Mouse (Mus musculus) liver, embryonic 12.5 days (tissue): ENCODE measurements around the gene Vipas39. TPM values are rescaled to one million over a fixed set of nuclear protein-coding genes. Genes with fewer than 3 reads are reported as not detected.
A peak's percentile ranks its signal among the peaks of the same experiment; 100 is the strongest.
"Not testable (repeated sequence)": the region's sequence is repeated elsewhere in the genome, so short reads cannot be mapped to it uniquely, and the experiment has no call there.

Experiments
- ATAC-seq: fragments of 200-750 bp; cut with Nextera tagmentation; 2 replicates; pipeline ENCODE4 v1.8.0; 2017; ENCODE audit warnings: moderate number of reproducible peaks, mild to moderate bottlenecking, moderate library complexity
- H3K27ac ChIP-seq: fragments of 300-500 bp; sonication (generic); 2 replicates; pipeline ENCODE4 v1.5.1; 2016; ENCODE audit warnings: mild to moderate bottlenecking
- H3K27me3 ChIP-seq: fragments of 300-500 bp; sonication (generic); replicated peaks from 2 replicates; pipeline ENCODE4 v1.6.1; 2016; ENCODE audit warnings: mild to moderate bottlenecking, moderate library complexity
- H3K36me3 ChIP-seq: fragments of 300-500 bp; sonication (generic); 2 replicates; pipeline ENCODE4 v1.6.1; 2016; ENCODE audit warnings: mild to moderate bottlenecking, moderate library complexity
- H3K4me1 ChIP-seq: fragments of 300-500 bp; sonication (generic); 2 replicates; pipeline ENCODE4 v1.6.1; 2016
- H3K4me2 ChIP-seq: fragments of 300-500 bp; sonication (generic); 2 replicates; pipeline ENCODE4 v1.6.1; 2016; ENCODE audit warnings: mild to moderate bottlenecking, moderate library complexity
- H3K4me3 ChIP-seq: fragments of 300-500 bp; sonication (generic); 2 replicates; pipeline ENCODE4 v1.5.1; 2016; ENCODE audit warnings: mild to moderate bottlenecking, moderate library complexity
- H3K9ac ChIP-seq: fragments of 300-500 bp; sonication (generic); 2 replicates; pipeline ENCODE4 v1.6.1; 2016; ENCODE audit warnings: mild to moderate bottlenecking, moderate library complexity
- H3K9me3 ChIP-seq: fragments of 300-500 bp; sonication (generic); replicated peaks from 2 replicates; pipeline ENCODE4 v1.6.1; 2016; ENCODE audit warnings: mild to moderate bottlenecking, moderate library complexity
- WGBS: fragments of 180-500 bp; shearing (Covaris S2); methylation state at CpG from one replicate; pipeline ENCODE4 v1.1.7; 2016; ENCODE audit not compliant: insufficient replicate concordance; 5-methylcytosine and 5-hydroxymethylcytosine counted together
- polyA plus RNA-seq: library from polyadenylated mRNA; unstranded; fragments of >200 nt; fragmentation: Nextera tagmentation; extraction: Ambion mirVana; gene quantifications from 2 replicates; pipeline ENCODE4 v1.2.1, GENCODE M21; 2016

The Vipas39 gene
- polyA plus RNA-seq, 1 experiment from 2014 or later = 13.6 TPM

DNA sequence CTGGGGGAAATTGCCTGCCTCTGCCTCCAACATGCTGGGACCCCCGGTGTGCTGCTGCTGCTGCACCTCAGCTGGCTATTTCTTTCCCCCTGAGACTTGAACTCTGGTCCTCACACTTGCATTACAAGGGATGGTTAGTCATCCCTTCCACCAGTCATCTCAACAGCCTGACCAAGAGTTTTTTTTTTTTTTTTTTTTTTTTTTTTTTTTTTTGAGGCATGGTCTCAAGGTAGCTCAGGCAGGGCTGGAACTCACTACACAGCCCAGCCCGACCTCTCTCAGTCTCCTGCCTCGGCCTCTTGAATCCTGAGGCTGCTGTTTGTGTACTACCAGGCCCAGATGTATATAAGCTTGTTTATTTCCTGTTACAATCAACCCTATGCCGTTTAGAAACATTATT, 18.2 kb upstream of the Vipas39 start:
- WGBS = 64% methylated on average over 4 of the region's 4 CpGs
- H3K9me3 ChIP-seq = no peaks in the 10 kb centered on the region
- no peaks in the 10 kb centered on the region for H3K27me3 ChIP-seq
- no peak overlapping the region for H3K27ac ChIP-seq
- H3K4me2 ChIP-seq = no peak overlapping the region
- H3K4me3 ChIP-seq = no peak overlapping the region
- 0 out of 2 replicates have a peak, but pooled peaks cover 12% of the 10 kb centered on the region for H3K4me1 ChIP-seq
- H3K36me3 ChIP-seq = no peaks in the 10 kb centered on the region
- no peak overlapping the region for H3K9ac ChIP-seq
- ATAC-seq = no peak

- no peaks in the 10 kb centered on the region for H3K9me3 ChIP-seq
- no peaks in the 10 kb centered on the region for H3K36me3 ChIP-seq
- peaks cover 17% of the 10 kb centered on the region for H3K4me1 ChIP-seq
- H3K4me2 ChIP-seq = no peak overlapping the region
- H3K9ac ChIP-seq = no peak overlapping the region
- no peak overlapping the region for H3K27ac ChIP-seq
- no peak overlapping the region for H3K4me3 ChIP-seq
- H3K27me3 ChIP-seq = no peaks in the 10 kb centered on the region
- ATAC-seq = no peak
- 63% methylated on average over 7 of the region's 7 CpGs for WGBS
Measured at GRCm38 (mm10) chr12:87283706-87284105, 17.6 kb upstream of the Vipas39 start.

GRCm38 (mm10) chr12:87282743-87283142, 16.7 kb upstream of the Vipas39 start:
- no peak overlapping the region for H3K27ac ChIP-seq
- H3K27me3 ChIP-seq = no peaks in the 10 kb centered on the region
- H3K4me3 ChIP-seq = no peak overlapping the region
- H3K9ac ChIP-seq = no peak overlapping the region
- H3K36me3 ChIP-seq = no peaks in the 10 kb centered on the region
- WGBS = 73% methylated on average over 4 of the region's 4 CpGs
- no peak for ATAC-seq
- H3K9me3 ChIP-seq = no peaks in the 10 kb centered on the region
- peaks cover 25% of the 10 kb centered on the region for H3K4me1 ChIP-seq
- no peak overlapping the region for H3K4me2 ChIP-seq

- 29% methylated on average over 1 of the region's 1 CpGs for WGBS
- Histone ChIP-seq H3K9me3 (no peaks in the 10 kb centered on the region), H3K36me3 (peaks cover 1% of the 10 kb centered on the region; the same call in 1 of the 2 replicates), H3K27ac (no peak overlapping the region), H3K4me1 (peaks cover 31% of the 10 kb centered on the region), H3K27me3 (no peaks in the 10 kb centered on the region), H3K9ac (no peak overlapping the region), H3K4me3 (no peak overlapping the region), H3K4me2 (no peak overlapping the region)
- ATAC-seq = no peak
Measured at GRCm38 (mm10) chr12:87281766-87282165, 15.7 kb upstream of the Vipas39 start.

DNA sequence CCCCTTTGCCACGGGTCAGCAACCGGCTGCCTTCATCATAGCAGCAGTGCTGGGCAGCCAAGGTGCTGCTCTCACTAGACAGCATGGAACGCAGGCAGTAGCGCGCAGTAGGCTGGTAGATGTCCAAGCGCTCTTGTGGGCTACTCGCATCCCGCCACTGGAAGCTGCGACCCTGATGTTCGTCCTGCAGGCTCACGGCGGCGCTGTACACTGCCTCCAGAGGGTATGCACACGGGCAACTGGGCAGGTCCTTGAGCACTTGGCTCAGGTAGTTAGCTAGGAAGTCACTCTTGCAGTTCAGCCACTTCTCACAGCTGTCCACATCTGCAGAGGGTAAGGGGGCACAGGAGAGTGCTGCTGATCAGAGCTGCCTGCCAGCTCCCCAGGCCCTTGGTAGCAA, 13.8 kb upstream of the Vipas39 start:
- no peak for ATAC-seq
- Histone ChIP-seq H3K27ac (no peak overlapping the region), H3K9me3 (no peaks in the 10 kb centered on the region), H3K36me3 (peaks cover 20% of the 10 kb centered on the region), H3K27me3 (no peaks in the 10 kb centered on the region), H3K4me3 (no peak overlapping the region), H3K4me1 (peaks cover 50% of the 10 kb centered on the region), H3K4me2 (no peak overlapping the region), H3K9ac (no peak overlapping the region)
- 59% methylated on average over 14 of the region's 14 CpGs for WGBS

DNA sequence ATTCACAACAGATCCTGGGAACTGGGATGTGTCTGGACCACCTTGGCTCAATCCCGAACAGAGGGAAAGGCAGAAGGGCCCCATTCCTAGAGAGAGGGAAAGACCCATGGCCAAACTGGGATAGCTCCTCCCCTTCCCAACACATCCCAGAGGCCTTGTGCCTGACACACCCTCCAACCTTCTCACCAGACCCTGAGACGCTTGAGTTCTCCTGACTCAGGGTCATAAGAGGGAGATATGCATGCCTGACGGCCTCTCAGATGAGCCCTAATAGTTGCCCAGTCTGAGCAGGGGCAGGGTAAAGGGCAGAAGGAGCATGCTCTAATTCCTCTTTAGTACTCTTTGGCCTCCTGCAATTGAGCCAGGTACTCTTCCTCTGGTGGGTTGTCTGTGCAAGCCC, 13.3 kb upstream of the Vipas39 start:
- 0 out of 2 replicates have a peak overlapping the region, but pooled peaks have one; percentile 38 for H3K27ac ChIP-seq
- H3K36me3 ChIP-seq = peaks cover 25% of the 10 kb centered on the region
- H3K4me2 ChIP-seq = no peak overlapping the region
- no peak overlapping the region for H3K9ac ChIP-seq
- ATAC-seq = no peak
- H3K4me3 ChIP-seq = no peak overlapping the region
- WGBS = 54% methylated on average over 3 of the region's 3 CpGs
- H3K9me3 ChIP-seq = no peaks in the 10 kb centered on the region
- peaks cover 55% of the 10 kb centered on the region for H3K4me1 ChIP-seq
- no peaks in the 10 kb centered on the region for H3K27me3 ChIP-seq

- no peaks in the 10 kb centered on the region for H3K9me3 ChIP-seq
- H3K36me3 ChIP-seq = peaks cover 36% of the 10 kb centered on the region
- 9% methylated on average over 6 of the region's 6 CpGs for WGBS
- H3K27ac ChIP-seq = peak overlapping the region; percentile 38; the same call in 1 of the 2 replicates
- H3K9ac ChIP-seq = no peak overlapping the region
- no peak for ATAC-seq
- H3K4me2 ChIP-seq = peak overlapping the region; percentile 18; the same call in 1 of the 2 replicates
- no peak overlapping the region for H3K4me3 ChIP-seq
- H3K27me3 ChIP-seq = no peaks in the 10 kb centered on the region
- peaks cover 58% of the 10 kb centered on the region for H3K4me1 ChIP-seq
Measured at GRCm38 (mm10) chr12:87278118-87278730, 12.2 kb upstream of the Vipas39 start.

GRCm38 (mm10) chr12:87277251-87277650, 11.2 kb upstream of the Vipas39 start:
- ATAC-seq, H3K27me3 ChIP-seq, H3K4me3 ChIP-seq, H3K4me2 ChIP-seq, H3K27ac ChIP-seq, H3K9me3 ChIP-seq, H3K9ac ChIP-seq: not testable (repeated sequence)
- Histone ChIP-seq H3K4me1 (peaks cover 58% of the 10 kb centered on the region), H3K36me3 (peaks cover 46% of the 10 kb centered on the region)
- WGBS = 67% methylated on average over 4 of the region's 4 CpGs

GRCm38 (mm10) chr12:87274853-87275831, 9.1 kb upstream of the Vipas39 start:
- Histone ChIP-seq H3K27me3 (no peaks in the 10 kb centered on the region), H3K9ac (no peak overlapping the region), H3K9me3 (no peaks in the 10 kb centered on the region), H3K4me2 (peak overlapping the region; percentile 23), H3K4me1 (peaks cover 52% of the 10 kb centered on the region), H3K4me3 (no peak overlapping the region), H3K27ac (peak overlapping the region; percentile 78), H3K36me3 (peaks cover 67% of the 10 kb centered on the region)
- WGBS = 52% methylated on average over 9 of the region's 9 CpGs
- peak; percentile 90 for ATAC-seq

- H3K36me3 ChIP-seq = peaks cover 56% of the 10 kb centered on the region
- H3K27me3 ChIP-seq = no peaks in the 10 kb centered on the region
- H3K27ac ChIP-seq = peak overlapping the region; percentile 93
- no peaks in the 10 kb centered on the region for H3K9me3 ChIP-seq
- peaks cover 28% of the 10 kb centered on the region for H3K4me1 ChIP-seq
- no peak for ATAC-seq
- peak overlapping the region; percentile 79 for H3K4me2 ChIP-seq
- peak overlapping the region; percentile 88 for H3K4me3 ChIP-seq
- WGBS = 18% methylated on average over 4 of the region's 4 CpGs
- H3K9ac ChIP-seq = peak overlapping the region; percentile 92
Measured at GRCm38 (mm10) chr12:87267682-87268081, 1.6 kb upstream of the Vipas39 start.

- under 1% methylated on average over 31 of the region's 31 CpGs for WGBS
Measured at GRCm38 (mm10) chr12:87266827-87267603, 959 bp upstream of the Vipas39 start.

More at GRCm38 (mm10) chr12:87266827-87267603, 959 bp upstream of the Vipas39 start:
- ATAC-seq = peak; percentile 56
- H3K9ac ChIP-seq = peak overlapping the region; percentile 92
- peaks cover 28% of the 10 kb centered on the region for H3K4me1 ChIP-seq
- H3K4me2 ChIP-seq = peak overlapping the region; percentile 79
- peak overlapping the region; percentile 88 for H3K4me3 ChIP-seq
- no peaks in the 10 kb centered on the region for H3K27me3 ChIP-seq
- H3K27ac ChIP-seq = peak overlapping the region; percentile 93
- peaks cover 53% of the 10 kb centered on the region for H3K36me3 ChIP-seq
- H3K9me3 ChIP-seq = no peaks in the 10 kb centered on the region
